Mouse (Mus musculus) testis, postnatal 10 days (tissue): ENCODE results near the gene Cryl1.

Source experiments
- DNase-seq: peaks from one replicate; pipeline ENCODE4 v3.0.0; 2021; ENCODE audit warnings: low spot score

The Cryl1 gene

GRCm38 (mm10) chr14:57234711-57235110 is 163.6 kb downstream of the Cryl1 start:
- DNase-seq: peak; percentile 19

- peak; percentile 27 for DNase-seq
Observed at GRCm38 (mm10) chr14:57230264-57231015, 167.9 kb downstream of the Cryl1 start.
